Comparison of ENCODE assay signal across 9 mouse cellular contexts in the genomic region with DNA sequence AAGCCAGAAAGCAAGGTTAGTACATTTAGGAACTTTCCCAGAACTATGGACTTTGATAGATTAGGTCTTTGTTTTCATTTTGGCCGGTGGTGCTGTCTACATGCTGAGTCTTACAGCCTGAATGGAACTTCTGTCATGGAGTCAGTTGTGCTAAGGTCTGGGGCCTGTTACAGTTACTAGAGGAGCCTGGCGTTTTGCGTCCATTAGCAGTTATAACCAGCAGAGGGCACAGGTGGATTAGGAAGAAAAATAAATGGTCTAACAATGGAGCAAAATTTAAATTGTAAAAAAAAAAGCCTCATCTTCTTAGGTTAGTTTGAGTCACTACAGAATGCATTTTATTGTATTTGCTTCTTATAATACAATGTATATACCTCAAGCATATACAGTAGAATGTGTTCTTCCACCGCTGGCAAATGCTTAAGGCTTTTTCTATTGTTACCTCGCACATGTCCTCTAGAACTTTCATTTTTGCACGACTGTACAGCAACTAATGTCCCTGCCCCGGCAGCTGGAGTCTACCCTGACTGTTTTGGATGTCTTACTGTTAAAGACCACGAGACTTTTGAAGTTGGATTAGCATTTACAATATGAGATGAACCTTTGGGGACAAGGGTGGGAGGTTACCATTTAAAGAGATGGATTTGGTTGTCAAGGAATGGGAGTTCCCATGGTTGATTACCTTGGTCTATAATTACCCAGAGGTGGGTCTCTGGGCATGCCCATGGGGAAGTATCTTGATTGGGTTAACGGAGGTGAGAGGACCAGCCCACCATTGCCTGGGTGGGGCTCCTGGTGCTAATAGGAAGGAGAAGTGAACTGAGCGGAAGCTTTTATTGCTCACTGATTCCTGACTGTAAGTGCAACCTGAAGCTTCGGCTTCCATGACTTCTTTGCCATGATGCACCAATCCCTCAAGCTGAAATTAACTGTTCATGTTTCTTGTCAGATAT. TPM values are rescaled to one million over a fixed set of nuclear protein-coding genes. Genes with fewer than 3 reads are reported as not detected.
DNase-seq lines count a peak whose midpoint lies in the region; ATAC-seq lines count a peak whose summit lies in the region.
"Had no signal": no experiment of that assay in that cellular context is flagged by ENCODE, and none has a peak within 500 bp of the region (broad histone marks: within the 10 kb centered on the region; RNA-seq: fewer than 3 reads in every experiment).

No protein-coding gene starts in this region.

- no peak overlapping the region for H3K9ac ChIP-seq in kidney, embryonic 15.5 days
- no peak overlapping the region for H3K9ac ChIP-seq in forebrain, embryonic 16.5 days (replicated peaks; ENCODE audit: low read depth, low read length)
- H3K9ac ChIP-seq: liver, embryonic 13.5 days had no signal

- H3K36me3 ChIP-seq in kidney, embryonic 15.5 days, result no peaks in the 10 kb centered on the region
- H3K36me3 ChIP-seq in forebrain, embryonic 16.5 days (ENCODE audit: control insufficient read depth, insufficient read depth), result no peaks in the 10 kb centered on the region
- H3K36me3 ChIP-seq: liver, embryonic 13.5 days had no signal

- whole genome bisulfite sequencing in kidney, embryonic 15.5 days, result 57% methylated on average over 11 of the region's 11 CpGs
- 64% methylated on average over 11 of the region's 11 CpGs for WGBS in forebrain, embryonic 16.5 days

- no peak; the same call in 1 of the 2 replicates for ATAC-seq in kidney, embryonic 15.5 days (replicated peaks; ENCODE audit: low FRiP score)
- ATAC-seq in CD4-positive, CD25-positive, alpha-beta regulatory T cell, adult 4 months, result peak; percentile 87
- ATAC-seq in forebrain, embryonic 16.5 days, result peak; percentile 47; the same call in 1 of the 2 replicates
- ATAC-seq in megakaryocyte progenitor cell, adult 5-6 weeks (replicated peaks; ENCODE audit: poor library complexity), result peak; percentile 53
- ATAC-seq in erythroid progenitor cell, adult 5-6 weeks (replicated peaks; ENCODE audit: low FRiP score, poor library complexity, severe bottlenecking), result no peak

- DNase-seq in kidney, adult 8-10 months, result peak; percentile 7 to 39
- DNase-seq in adrenal gland, postnatal 10 days, result peak; percentile 66
- DNase-seq in kidney, postnatal 14 days, result peak; percentile 63
- DNase-seq: liver, embryonic 13.5 days had no signal

- H3K27me3 ChIP-seq in kidney, embryonic 15.5 days, result no peaks in the 10 kb centered on the region
- H3K27me3 ChIP-seq in forebrain, embryonic 16.5 days (replicated peaks; ENCODE audit: control insufficient read depth, insufficient read depth, low read length), result no peaks in the 10 kb centered on the region
- H3K27me3 ChIP-seq: liver, embryonic 13.5 days had no signal

- no peaks in the 10 kb centered on the region for H3K4me1 ChIP-seq in kidney, embryonic 15.5 days
- no peaks in the 10 kb centered on the region for H3K4me1 ChIP-seq in forebrain, embryonic 16.5 days (replicated peaks; ENCODE audit: control insufficient read depth, insufficient read depth, low read length)
- H3K4me1 ChIP-seq: liver, embryonic 13.5 days had no signal

- H3K4me2 ChIP-seq in kidney, embryonic 15.5 days, result no peak overlapping the region
- no peak overlapping the region for H3K4me2 ChIP-seq in forebrain, embryonic 16.5 days (ENCODE audit: low read length)
- H3K4me2 ChIP-seq: liver, embryonic 13.5 days had no signal

- H3K9me3 ChIP-seq in kidney, embryonic 15.5 days (replicated peaks), result no peaks in the 10 kb centered on the region
- no peaks in the 10 kb centered on the region for H3K9me3 ChIP-seq in forebrain, embryonic 16.5 days (ENCODE audit: control insufficient read depth, low read length)
- H3K9me3 ChIP-seq: liver, embryonic 13.5 days had no signal

- H3K27ac ChIP-seq in kidney, embryonic 15.5 days, result no peak overlapping the region
- H3K27ac ChIP-seq in forebrain, embryonic 16.5 days (ENCODE audit: low read length), result no peak overlapping the region
- H3K27ac ChIP-seq: liver, embryonic 13.5 days had no signal

- H3K4me3 ChIP-seq in kidney, embryonic 15.5 days (replicated peaks), result no peak overlapping the region
- H3K4me3 ChIP-seq in forebrain, embryonic 16.5 days (replicated peaks; ENCODE audit: low read length), result no peak overlapping the region
- H3K4me3 ChIP-seq: liver, embryonic 13.5 days had no signal

RNA-seq across cellular contexts. Expression of a gene that starts 38.2 kb away (rescaled TPM):
- polyA plus RNA-seq in kidney, embryonic 15.5 days (2015; fragmentation: Nextera tagmentation; extraction: Ambion mirVana), result 3.0 and 3.4 TPM in 2 replicates
- 1 to 10 TPM; 4.1 to 5.5 TPM for polyA plus RNA-seq in CD4-positive, CD25-positive, alpha-beta regulatory T cell, adult 4 months (2017; shearing (Covaris generic))
- total RNA-seq in adrenal gland, postnatal 10 days (2021), result 1 to 10 TPM; 7.0 to 7.6 TPM
- 3.3 TPM in 2 replicates for polyA plus RNA-seq in forebrain, embryonic 16.5 days (2015; fragmentation: Nextera tagmentation; extraction: Ambion mirVana)
- total RNA-seq in megakaryocyte progenitor cell, adult 5-6 weeks (2015), result 10.9 and 14.0 TPM in 2 replicates
- total RNA-seq in megakaryocyte progenitor cell, adult 5-6 weeks (2017), result 3.7 and 4.3 TPM in 2 replicates
- total RNA-seq in erythroid progenitor cell, adult 5-6 weeks (2015; ENCODE audit: low replicate concordance), result 2.9 and 5.9 TPM in 2 replicates
- not detected in 2 replicates for total RNA-seq in erythroid progenitor cell, adult 5-6 weeks (2017; ENCODE audit: low replicate concordance)

Comparison
In these comparisons a context has a peak if more than half of its experiments do, and no peak if none do; other contexts are left out.
1. ATAC-seq: peak in CD4-positive, CD25-positive, alpha-beta regulatory T cell, adult 4 months (single experiment), forebrain, embryonic 16.5 days (single experiment) and megakaryocyte progenitor cell, adult 5-6 weeks (single experiment); none in kidney, embryonic 15.5 days (single experiment) and erythroid progenitor cell, adult 5-6 weeks (single experiment).
2. Peak in every context shown above with its lines, with median percentiles within 50 percentile points of each other: DNase-seq.